7 mouse cellular contexts compared by ENCODE assay signal in the genomic region with DNA sequence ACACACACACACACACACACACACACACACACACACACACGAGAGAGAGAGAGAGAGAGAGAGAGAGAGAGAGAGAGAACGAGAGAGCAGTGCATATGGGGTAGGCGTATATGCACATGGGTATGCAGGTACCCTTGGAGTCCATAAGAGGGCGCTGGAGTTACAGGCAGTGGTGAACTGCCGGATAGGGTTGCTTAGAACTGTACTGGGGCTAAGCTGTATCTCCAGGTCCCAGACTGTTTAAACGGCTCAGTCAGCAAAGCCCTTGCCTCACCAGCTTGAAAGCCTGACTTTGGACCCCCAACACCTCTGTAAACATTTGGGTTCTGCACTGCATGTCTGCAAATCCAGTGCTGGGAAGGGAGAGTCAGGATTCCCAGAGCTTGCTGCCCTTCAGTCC.
DNase-seq lines count a peak whose midpoint lies in the region; ATAC-seq and TF ChIP-seq lines count a peak whose summit lies in the region.

No protein-coding gene starts in this region.

- DNase-seq in kidney, adult 2 months, result no peak
- DNase-seq in kidney, postnatal 25 days, result no peak
- DNase-seq in R1 (ENCODE audit: low read depth, low spot score), result peak; percentile 86
- DNase-seq in left cerebral cortex, postnatal 25 days (ENCODE audit: low spot score in 2 of 2), result no peak
- DNase-seq in urinary bladder, postnatal 36 days (ENCODE audit: low spot score in 2 of 2), result no peak

- intact Hi-C loops in left cerebral cortex, postnatal 25 days (cut with DNase I), result loop anchor here (5.0 kb wide), 1 partner anchor 209 kb away; no protein-coding TSS in a partner anchor

- 88% methylated on average over 6 of the region's 6 CpGs for WGBS in kidney, adult 2 months
- 76% methylated on average over 5 of the region's 6 CpGs for WGBS in liver, embryonic 16.5 days (ENCODE audit: insufficient replicate concordance)

- no peak overlapping the region for H3K4me3 ChIP-seq in kidney, adult 2 months (ENCODE audit: insufficient read depth, low read depth, low read length)
- H3K4me3 ChIP-seq in C2C12 (ENCODE audit: insufficient read depth, poor library complexity, severe bottlenecking), result no peak overlapping the region
- no peak overlapping the region; the same call in 1 of the 2 replicates for H3K4me3 ChIP-seq in liver, embryonic 16.5 days (ENCODE audit: low read depth, low read length)

- H3K36me3 ChIP-seq in kidney, adult 2 months (ENCODE audit: control insufficient read depth, insufficient read depth, low read length), result no peaks in the 10 kb centered on the region
- H3K36me3 ChIP-seq in C2C12 (ENCODE audit: control insufficient read depth, insufficient read depth), result no peaks in the 10 kb centered on the region
- H3K36me3 ChIP-seq in liver, embryonic 16.5 days (ENCODE audit: control insufficient read depth, insufficient read depth), result no peaks in the 10 kb centered on the region

- no peak for TF ChIP-seq POLR2A in kidney, adult 2 months (IDR thresholded peaks at IDR 0.05; ENCODE audit: low read depth, low read length)

- no peak overlapping the region for H3K27ac ChIP-seq in kidney, adult 2 months (ENCODE audit: insufficient read depth, low read depth, low read length)
- no peak overlapping the region for H3K27ac ChIP-seq in liver, embryonic 16.5 days (ENCODE audit: low read length)

- ATAC-seq in liver, embryonic 16.5 days (ENCODE audit: low read depth), result 0 out of 2 replicates have a peak, but pooled peaks have one; percentile 10

- H3K27me3 ChIP-seq in kidney, adult 2 months (replicated peaks; ENCODE audit: control insufficient read depth, insufficient read depth, low read length), result no peaks in the 10 kb centered on the region
- no peaks in the 10 kb centered on the region for H3K27me3 ChIP-seq in C2C12 (ENCODE audit: control insufficient read depth, insufficient read depth, insufficient read length)
- H3K27me3 ChIP-seq in liver, embryonic 16.5 days (ENCODE audit: control insufficient read depth, insufficient read depth, low read depth, low read length), result no peaks in the 10 kb centered on the region

- 0 out of 2 replicates have a peak, but pooled peaks cover 2% of the 10 kb centered on the region for H3K4me1 ChIP-seq in kidney, adult 2 months (ENCODE audit: control insufficient read depth, insufficient read depth, low read length)
- H3K4me1 ChIP-seq in liver, embryonic 16.5 days (ENCODE audit: control insufficient read depth, low read depth, low read length), result peaks cover 6% of the 10 kb centered on the region

- TF ChIP-seq CTCF in kidney, adult 2 months (conservative IDR thresholded peaks at IDR 0.05; ENCODE audit: insufficient read depth, insufficient read length, low read depth, low read length), result peak; percentile 43
- TF ChIP-seq CTCF in C2C12 (IDR thresholded peaks at IDR 0.05; ENCODE audit: control insufficient read depth, insufficient read depth, insufficient read length), result peak; percentile 9

- peaks cover 1% of the 10 kb centered on the region for H3K79me3 ChIP-seq in C2C12 (ENCODE audit: low read depth)

- H3K4me2 ChIP-seq in liver, embryonic 16.5 days (ENCODE audit: low read depth, low read length), result peak overlapping the region; percentile 43

- H3K9me3 ChIP-seq in liver, embryonic 16.5 days (replicated peaks; ENCODE audit: control insufficient read depth, low read length), result no peaks in the 10 kb centered on the region

- no peak overlapping the region for H3K9ac ChIP-seq in liver, embryonic 16.5 days (ENCODE audit: low read depth, low read length)

- H3K79me2 ChIP-seq in C2C12 (ENCODE audit: control insufficient read depth, insufficient read depth), result no peaks in the 10 kb centered on the region

- H3ac ChIP-seq in C2C12 (ENCODE audit: control insufficient read depth, insufficient read length, low read depth), result no peak overlapping the region

TF ChIP-seq in C2C12, 6 proteins besides CTCF, POLR2A, EP300 and RAD21:
- no peak for TF ChIP-seq MYOD1 (IDR thresholded peaks at IDR 0.05; ENCODE audit: control insufficient read depth, insufficient read length, low read depth)
- no peak for TF ChIP-seq MAX (IDR thresholded peaks at IDR 0.05)
- no peak for TF ChIP-seq MYOG (IDR thresholded peaks at IDR 0.05; ENCODE audit: control insufficient read depth, extremely low read depth, insufficient read length)
- no peak for TF ChIP-seq CEBPB (IDR thresholded peaks at IDR 0.05; ENCODE audit: low read depth)
- no peak for TF ChIP-seq USF1 (IDR thresholded peaks at IDR 0.05; ENCODE audit: low read depth)
- no peak for TF ChIP-seq FOSL1 (IDR thresholded peaks at IDR 0.05; ENCODE audit: insufficient read depth, low read length, poor library complexity, severe bottlenecking)
